In genomic region chr5:133833217-133833616, GRCm38 (mm10) we compare ENCODE assay signal across 16 mouse cellular contexts.
"Had no signal": no experiment of that assay in that cellular context is flagged by ENCODE, and none has a peak within 500 bp of the region (broad histone marks: within the 10 kb centered on the region; RNA-seq: fewer than 3 reads in every experiment).

No protein-coding gene starts in this region.

- H3K4me1 ChIP-seq: neural tube, embryonic 15.5 days; stomach, embryonic 15.5 days had no signal

- H3K27me3 ChIP-seq: neural tube, embryonic 13.5 days; neural tube, embryonic 15.5 days; stomach, embryonic 15.5 days had no signal

- H3K4me3 ChIP-seq: neural tube, embryonic 13.5 days; neural tube, embryonic 15.5 days; stomach, embryonic 15.5 days had no signal

- H3K9me3 ChIP-seq: neural tube, embryonic 13.5 days; neural tube, embryonic 15.5 days; stomach, embryonic 15.5 days had no signal

- DNase-seq: retina, postnatal 1 day; right cerebral cortex, adult 18-20 months; right cerebral cortex, postnatal 14 days; right cerebral cortex, postnatal 25 days; right cerebral cortex, postnatal 4 days; spleen, adult 18-20 months; thymus, adult 18-20 months; thymus, adult 2 months; thymus, postnatal 14 days; thymus, postnatal 25 days; thymus, postnatal 36 days; thymus, postnatal 4 days had no signal

- H3K27ac ChIP-seq: neural tube, embryonic 13.5 days; neural tube, embryonic 15.5 days; stomach, embryonic 15.5 days; stomach, postnatal 0 days had no signal

- H3K4me2 ChIP-seq: neural tube, embryonic 13.5 days; neural tube, embryonic 15.5 days; stomach, embryonic 15.5 days had no signal

- H3K9ac ChIP-seq: neural tube, embryonic 13.5 days; neural tube, embryonic 15.5 days; stomach, embryonic 15.5 days had no signal

- H3K36me3 ChIP-seq: neural tube, embryonic 13.5 days; neural tube, embryonic 15.5 days; stomach, embryonic 15.5 days had no signal
